Mouse (Mus musculus) c-Kit-positive CD71-negative TER-119-negative erythroid progenitor cells, embryonic 14.5 days (primary cell): ENCODE measurements at regions not wholly inside any gene's neighbourhood (a gene's known extent, or its start where the extent isn't known, plus 50 kb on each side); places are given as distances from the start of the nearest gene placed in this dataset.
"Not testable (repeated sequence)": the region's sequence is repeated elsewhere in the genome, so short reads cannot be mapped to it uniquely, and the experiment has no call there.

Source experiments
- DNase-seq: peaks from one replicate; pipeline ENCODE4 v3.0.0-alpha.2; 2013; ENCODE audit warnings: low read depth

DNA sequence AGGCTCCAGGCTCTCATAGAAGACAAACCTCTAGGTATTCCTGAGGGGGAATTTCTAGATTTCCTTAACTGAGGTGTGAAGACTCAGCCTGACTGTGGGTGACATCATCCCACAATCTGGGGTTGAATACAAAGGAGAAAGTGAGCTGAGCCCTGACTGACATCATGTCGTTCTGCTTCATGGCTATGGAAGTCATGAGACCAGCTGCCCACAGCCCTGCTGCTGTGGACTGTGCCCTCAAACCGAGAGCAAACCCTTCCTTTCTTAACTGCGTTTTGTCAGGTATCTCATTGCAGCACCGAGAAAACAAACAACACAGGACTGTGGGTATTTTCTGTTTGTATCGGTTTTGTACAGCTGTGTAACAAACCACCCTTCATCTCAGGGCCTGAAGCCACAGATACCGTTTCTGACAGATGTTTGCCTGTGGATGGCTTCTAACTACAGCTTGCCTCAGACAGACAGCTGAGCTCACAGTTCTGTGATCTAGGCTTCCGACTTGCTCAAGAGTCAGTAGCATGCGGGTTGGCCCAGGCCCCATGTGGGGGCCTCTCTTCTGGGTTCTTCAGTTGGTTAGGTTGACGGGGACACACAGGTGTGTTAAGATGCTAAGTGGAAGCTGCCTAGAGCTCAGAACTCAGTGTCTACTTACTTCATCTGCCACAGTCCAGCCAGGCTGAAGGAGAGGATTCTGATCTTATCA is 150.9 kb downstream of the Tpra1 start:
- DNase-seq = no peak

DNA sequence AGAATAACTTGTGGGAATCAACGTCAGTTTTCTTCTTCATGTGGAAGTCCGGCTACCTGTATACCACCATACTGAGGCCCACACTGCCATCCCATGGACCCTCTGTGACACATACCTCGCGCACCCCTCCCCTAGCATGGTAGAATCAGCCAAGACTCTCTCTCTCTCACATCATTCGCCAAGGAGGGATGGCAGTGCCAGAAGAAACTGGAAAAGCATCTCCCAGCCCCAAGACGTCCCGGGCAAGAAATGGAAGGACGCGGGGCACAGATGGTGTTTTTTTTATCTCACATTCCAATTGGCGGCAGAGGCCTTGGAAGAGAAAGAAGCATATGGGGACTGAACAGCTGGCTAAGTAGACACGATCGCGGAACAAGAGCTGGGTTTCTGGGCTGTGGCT is 152.0 kb downstream of the Tpra1 start:
- DNase-seq = no peak

DNA sequence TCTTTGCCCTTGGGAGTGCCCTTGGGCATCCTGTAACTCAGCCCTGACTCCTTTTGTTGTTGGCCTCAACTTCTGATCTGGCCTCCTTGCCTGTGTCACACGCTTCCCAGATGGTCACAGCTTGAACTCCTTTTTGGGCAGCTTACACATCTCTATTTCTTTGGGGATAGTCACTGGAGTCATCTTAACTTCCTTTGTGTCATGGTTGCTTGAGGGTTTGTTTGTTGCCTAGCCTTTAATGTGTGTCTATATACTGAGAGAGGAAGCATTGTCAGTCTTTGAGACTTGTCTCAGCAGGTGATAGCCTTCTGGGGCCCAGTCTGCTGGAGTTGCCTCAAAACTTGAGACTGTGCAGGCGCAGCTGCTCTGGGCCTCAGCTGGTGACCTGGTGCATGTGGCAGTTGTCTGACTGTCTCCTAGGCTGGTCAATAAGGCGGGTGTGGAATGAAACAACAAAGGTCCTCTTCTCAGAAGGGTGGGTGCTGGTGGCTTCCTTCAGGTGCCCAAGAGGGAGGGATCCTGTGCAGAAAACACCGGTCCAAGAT is 157.5 kb downstream of the Tpra1 start:
- DNase-seq = no peak

DNA sequence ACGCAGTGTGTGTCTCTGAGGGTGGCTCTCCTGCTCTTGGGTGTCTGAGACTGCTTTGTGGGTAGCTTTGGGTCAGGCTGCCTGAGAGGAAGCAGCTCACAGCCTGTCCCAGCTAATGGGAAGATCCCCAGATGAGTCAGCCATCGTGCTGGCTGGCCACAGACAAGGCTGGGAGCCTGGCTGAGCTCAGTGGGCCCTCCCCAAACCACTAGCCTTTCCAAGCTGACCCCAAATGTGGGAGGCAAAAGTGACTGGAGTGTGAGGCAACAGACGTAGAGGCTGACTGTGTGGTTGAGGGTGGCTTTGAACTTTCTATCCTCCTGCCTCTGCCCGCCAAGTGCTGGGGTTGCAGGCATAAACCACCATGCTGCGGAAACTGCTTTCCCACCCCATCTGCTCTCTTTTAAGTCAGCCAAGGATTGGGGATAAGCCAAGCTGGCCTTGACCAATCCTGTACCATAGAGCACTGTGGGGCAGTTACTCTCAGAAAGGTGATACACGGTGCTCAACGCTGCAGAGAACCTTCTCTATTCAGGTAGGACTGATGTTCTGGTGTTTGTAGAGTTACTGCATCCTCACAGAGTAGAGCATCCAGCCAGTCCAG is 163.0 kb downstream of the Tpra1 start:
- DNase-seq = no peak

DNA sequence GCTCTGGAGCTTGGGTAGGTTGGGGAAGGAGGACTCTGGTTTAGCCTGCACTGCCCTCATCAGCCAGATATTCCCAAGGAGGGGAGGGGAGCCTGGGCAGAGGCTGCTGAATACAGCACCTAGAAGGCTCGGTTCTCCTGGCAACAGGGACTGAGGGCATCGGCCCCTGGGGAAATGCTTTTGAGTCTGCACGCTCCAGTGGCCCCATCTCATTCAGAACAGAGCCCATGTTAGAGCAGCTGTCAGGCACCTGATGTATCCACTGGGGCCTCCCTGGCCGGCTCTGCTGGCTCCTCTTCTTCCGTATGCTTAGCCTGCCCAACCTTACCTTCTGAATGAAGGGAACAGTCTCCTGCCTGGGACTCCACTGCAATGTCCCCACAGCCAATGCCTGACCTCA is 164.5 kb downstream of the Tpra1 start:
- DNase-seq = no peak

DNA sequence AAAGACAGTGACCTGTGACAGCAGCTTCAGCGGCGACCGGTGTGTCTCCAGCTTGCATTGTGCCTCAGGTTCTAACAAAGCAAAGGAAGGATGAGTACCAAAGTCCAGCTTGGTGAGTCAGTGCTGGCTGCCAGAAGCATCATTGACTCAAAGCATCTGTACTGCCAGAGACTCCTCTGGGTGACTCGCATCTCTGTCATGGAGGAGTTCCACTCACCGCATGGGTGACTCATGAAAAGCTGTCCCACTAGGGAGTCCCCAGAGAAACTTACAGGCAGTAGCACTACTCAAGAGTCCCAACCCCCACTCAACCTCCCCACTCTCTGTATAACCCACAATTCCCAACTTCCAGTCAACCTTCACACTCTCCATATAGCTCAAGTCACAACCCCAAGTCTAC is 166.2 kb downstream of the Tpra1 start:
- no peak for DNase-seq

DNA sequence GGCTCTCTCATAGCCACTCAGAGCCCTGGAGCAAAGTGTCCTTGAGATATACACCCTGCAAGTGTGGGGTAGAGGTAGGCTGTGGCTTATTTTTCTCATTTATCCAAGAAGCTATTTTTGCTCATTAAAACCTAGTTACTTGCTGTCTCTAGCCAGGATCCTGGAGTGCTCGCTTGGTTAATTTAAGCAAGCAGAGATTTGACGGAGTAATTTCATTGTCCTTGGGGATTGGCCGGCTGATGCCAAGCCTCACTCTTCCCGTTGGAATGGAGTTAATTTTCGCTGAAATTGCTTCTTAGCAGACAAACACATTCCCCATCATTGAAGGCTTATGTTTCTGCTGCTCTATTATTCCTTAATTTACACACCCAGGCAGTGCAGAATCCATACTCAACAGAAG is 167.1 kb downstream of the Tpra1 start:
- DNase-seq = no peak

DNA sequence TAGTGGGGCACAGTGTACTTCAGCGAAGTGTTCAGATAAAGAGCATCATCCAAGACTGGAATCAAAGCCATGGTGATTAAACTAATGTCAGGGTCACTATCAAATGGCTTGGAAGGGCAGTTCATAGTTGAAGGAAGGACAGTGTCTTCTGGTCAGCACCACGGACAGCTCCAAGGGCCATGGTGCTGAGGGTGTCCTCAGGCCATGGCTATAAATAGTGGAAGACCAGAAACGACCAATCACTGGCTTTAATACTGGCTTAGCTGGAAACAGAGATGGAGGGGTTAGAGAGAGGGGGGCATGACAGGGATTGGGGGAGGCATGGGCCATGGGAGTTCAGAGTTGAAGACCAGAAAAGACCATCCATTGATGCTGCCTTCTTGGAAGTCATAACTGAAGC is 168.0 kb downstream of the Tpra1 start:
- peak; percentile 46 for DNase-seq

DNA sequence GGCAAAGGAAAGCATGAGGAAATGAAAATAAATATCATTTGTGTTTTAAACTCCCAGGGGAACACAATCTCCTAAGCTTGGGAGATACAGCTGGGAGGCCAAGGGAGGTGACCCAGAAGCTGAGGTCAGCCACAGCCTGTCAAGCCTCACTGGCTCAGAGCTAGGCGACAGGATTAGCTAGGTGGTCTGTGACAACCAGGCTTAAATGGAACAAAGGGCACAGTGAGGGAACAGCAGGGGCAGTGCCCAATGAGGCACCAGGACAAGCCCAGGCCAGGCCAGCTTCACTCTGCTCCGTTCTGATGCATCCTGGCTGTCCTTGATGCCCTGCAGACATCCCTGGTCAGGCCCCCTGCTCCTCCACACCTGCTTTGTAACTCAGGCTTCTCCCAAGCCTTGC is 169.7 kb downstream of the Tpra1 start:
- DNase-seq = no peak

DNA sequence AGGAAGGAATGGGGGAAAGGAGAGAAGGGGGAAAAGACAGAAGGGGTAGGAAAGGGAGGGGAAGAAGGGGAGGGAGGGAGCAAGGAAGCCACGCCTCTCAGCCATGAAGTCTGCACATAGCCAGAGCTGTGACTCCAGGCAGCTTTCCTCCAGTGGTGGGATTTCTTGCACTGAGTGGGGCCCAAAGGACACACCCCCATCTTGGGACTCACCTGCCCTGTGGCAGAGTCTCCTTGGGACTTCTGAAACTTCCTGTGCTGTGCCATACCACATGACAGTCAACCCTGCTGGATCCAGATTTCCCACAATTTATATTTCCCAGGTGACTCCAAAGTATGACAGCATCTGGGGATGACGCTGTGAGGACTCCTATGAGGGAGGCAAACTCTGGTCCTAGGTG is 170.5 kb downstream of the Tpra1 start:
- no peak for DNase-seq

DNA sequence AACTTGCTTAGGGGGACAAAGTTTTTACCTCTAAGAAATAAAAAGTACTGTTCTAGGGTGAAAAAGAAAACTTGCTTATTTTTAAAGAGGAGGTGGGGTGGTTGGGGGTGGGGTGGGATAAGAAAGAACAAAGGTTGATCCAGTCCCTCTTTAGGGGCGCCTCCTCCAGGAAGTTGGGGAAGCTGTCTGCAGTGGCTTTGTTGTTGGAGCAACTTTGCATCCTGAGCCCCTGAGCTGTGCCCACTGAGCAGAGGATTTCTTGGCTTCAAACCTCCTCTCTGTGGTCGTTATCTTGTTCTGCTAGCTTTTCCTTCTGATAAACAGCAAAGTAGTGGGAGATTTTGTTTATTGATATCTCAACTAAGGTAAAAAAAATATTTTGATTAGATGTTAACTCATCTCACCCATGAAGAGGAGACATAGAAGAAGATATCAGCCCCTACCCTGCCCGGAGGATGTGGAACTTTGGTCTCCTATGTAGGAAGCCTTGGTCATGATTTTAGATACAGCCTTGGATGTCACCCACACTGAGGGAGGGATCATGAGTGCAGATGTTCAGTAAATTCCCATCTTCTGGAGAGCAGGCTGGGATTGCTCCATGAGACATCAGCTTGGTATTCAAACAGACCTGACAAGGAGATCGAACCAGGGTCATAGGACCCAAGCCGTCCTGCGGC is 179.7 kb downstream of the Tpra1 start:
- DNase-seq = no peak

DNA sequence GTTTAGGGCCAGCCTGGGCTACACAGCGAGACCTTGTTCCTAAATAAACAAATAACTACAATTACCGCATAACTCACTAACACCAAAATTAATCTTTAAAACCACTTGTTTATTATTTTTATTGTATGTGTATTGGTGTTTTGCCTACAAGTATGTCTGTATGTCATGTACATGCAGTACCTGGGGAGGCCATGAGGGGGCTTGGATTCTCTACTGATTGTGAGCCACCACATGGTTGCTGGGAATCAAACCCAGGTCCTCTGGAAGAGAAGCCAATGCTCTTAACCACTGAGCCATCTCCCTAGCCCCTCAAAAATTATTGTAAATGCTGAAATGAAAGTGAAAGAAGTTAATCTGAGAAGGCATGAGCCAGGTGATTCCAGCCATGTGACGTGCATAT is 182.4 kb downstream of the Tpra1 start:
- no peak for DNase-seq

DNA sequence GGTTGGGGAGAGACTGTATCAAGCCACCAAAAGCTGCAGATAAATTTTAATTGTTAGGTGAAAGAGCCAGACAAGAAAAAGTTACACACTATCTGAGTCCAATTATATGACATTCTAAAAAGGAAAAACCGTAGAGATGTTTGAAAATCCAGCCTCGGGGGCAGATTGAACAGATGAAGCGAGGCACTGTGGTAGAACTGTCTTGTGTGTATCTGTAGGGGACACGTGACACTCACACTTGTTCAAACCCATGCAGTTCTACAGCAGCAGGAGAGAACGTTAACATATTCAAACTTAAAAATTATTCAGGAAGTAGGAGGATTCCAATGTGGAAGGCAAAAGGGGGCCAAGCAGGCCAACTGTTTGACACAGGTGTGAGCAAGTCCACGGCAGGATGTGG is 183.1 kb downstream of the Tpra1 start:
- no peak for DNase-seq

DNA sequence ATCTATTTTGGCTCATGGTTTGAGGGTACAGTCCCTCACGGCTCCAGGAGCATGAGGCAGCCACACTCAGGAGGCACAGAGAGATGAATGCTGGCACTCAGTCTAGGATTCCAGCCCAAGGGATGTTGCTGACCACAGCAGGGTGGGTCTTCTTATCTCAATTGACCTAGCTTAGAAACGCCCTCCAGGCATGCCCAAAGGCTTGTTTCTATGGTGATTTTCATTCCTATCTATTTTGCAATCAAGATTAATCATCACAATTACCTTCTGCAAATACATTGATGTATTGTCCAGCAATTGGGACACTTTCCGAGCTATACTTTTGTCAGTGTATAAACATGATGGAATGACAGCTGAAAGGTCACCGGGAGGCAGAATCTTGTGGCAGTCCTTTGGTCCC is 185.6 kb downstream of the Tpra1 start:
- DNase-seq = no peak

DNA sequence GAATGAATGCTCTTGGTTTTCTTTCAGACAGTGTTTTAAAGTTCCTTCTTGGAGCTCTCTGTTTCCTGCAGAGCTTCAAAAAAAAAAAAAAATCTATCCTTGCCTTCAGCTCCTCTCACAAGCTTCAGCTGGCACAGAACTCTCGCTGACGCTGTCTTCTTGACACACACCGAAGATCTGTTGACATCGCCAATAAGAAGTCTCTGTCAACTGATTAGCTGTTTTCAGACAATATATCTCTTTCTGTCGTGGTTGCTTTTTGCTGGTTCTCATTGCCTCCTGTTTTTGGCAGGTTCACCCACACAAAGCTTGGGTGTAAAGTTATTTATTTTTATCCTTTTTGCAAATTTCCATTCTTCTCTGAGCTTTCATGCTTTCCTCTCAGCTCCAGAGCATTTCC is 188.0 kb downstream of the Tpra1 start:
- no peak for DNase-seq

DNA sequence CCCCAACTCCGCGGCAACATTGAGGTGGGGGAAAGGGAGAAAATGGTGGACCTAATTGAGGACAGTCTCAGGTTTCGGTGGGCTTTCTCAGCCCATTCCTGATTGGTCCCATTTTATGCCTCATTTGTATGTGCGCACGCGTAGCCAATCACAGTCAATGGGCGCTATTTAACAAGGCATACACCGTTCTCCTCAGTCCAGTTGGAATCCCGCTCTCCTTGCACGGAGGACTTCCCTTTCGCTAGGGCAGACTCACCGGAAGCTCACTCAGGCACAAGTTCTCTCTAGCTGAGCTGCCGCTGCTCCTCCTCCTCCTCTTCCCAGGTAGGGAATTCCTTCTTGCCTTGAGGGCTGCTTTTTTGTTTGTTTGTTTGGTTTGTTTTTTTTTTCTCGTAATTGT is 193.9 kb downstream of the Tpra1 start:
- no peak for DNase-seq

DNA sequence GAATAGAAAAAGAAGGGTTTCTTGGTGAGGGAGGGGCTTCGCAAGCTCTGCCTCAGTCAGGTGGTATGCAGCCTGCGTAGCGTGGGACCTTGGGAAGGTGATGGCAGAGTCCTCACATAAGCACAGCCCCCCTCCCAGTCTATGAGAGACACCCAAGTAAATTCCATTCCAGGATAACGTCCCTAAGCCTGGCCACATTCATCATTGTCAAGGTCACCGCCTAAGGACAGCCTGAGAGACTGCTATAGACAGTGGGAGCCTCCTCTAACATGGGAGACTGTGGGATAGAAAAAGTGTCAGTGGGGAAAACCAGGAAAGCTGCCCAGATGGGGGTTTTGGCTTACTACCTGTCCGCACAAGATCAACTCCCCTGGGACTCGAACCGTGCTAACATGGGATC is 195.5 kb downstream of the Tpra1 start:
- DNase-seq = no peak

DNA sequence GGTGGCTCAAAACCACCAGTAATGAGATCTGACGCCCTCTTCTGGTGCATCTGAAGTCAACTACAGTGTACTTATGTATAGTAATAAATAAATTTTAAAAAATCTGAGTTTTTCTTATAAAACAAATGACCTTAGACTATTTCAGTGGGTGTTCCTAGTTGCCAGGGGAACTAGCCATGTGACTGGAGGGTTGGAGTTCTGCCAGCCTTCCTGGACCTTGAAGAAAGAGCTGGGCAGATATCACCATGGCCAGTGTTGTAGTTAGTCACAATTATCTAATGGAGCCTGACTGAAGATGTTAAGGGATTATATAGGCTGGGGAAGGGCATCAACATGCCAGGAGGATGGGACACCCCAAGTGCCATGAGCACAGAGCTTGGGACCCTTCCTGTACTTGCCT is 217.2 kb downstream of the Tpra1 start:
- DNase-seq = no peak

DNA sequence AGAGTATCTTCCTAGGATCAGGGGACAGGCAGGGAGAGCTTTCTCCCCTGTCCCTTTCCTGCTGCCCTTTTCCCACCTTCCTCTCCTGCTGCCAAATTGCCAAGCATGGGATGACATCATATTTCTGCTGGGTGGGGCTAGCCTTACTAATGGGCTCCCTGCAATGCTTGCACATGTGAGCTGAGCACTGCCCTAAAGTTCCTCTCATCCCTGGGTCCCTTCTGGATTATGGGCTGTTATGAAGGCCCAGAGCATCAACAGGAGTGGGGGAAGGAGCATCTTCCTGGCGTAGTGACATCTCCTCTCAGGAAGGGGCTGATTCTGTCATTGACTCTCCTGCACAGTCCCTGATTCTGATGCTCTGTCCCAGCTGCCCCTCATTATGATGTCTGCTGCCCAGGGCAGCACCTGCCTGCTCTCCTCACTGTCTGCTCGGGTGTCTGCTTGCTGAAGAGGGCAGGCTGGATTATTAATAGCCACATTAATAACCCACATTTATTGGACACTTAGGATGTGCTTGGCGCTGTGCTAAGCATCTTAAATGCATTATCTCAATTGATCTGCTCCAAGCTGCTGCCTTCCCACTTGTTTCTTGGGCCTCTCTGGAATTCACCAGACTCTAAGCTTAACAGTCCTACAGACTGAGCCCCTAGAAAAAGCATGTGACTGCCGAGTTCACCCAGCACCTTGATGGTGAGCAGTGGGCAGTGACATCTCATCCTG is 219.1 kb downstream of the Tpra1 start:
- DNase-seq = no peak

DNA sequence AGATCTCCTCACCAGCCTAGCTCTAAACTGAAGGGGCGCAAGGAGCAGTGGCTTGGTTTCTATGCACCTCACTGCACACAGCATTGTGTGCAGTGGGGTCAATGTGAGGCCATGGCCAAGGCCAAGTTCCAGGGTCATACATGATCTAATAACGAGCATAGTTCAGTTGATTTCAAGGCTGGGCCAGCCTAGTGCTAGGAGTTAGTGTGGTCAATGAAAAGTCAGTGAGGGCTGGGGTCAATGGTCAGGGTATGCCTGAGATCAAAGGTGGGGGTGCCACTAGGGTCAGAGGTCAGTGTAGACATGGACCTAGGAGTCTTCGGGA is 219.7 kb downstream of the Tpra1 start:
- no peak for DNase-seq

DNA sequence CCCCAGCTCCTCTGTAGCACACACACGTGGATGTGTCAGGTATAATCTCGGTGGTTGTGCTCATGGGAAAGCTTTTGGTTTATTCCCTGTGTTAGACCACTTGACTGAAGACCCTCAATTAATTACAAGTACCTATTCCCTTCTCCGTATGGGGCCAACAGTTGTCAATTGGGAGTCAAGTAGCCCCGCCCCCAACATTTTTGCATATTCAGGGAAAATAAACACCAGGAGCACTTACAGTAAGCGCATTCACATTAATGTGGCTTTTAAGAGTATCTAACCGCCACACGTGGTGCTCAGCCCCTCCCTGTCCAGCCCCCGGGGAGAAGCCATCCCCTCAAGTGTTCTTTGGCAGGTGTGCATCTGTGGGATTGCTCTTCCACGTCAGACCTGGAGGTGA is 223.9 kb downstream of the Tpra1 start:
- DNase-seq = no peak

DNA sequence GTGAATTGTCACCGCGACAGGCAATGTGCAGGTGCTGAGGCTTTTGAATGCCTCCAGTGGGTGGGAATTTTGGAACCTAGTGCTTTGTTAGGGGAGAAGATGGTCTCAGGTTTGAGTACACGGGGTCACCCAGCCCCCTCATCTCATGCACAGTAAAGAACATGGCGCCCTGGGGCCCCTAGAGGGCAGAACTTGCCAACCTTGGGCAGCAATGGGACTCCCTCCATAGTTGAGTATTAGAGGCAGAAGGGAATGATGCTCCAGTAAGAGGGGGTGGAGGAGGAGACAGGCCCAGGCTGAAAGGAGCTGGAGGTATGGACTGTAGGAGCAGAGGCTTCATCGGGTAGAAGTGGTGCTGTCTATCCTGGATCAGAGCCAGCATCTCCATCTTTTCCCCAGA is 226.1 kb downstream of the Tpra1 start:
- not testable (repeated sequence) for DNase-seq

DNA sequence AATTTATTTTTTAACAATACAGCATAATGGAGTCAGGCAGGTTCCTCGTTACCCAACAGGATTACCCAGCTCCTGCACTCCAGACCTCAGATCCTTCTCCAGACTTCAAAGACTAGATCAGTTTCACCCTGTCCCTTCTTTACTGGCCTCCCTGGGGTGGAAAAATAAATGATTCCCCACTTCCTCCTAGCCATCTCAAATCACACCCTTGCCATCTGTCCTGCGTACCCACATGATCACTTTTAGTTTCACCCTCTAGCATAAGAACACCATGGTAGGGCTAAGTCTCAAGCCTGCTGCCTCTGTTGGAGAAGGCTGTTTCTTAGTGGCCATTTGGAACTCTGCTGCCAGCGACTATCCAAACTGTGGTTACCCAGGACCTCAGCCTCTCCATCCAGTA is 222.0 kb downstream of the Plxna1 start:
- no peak for DNase-seq
